Mouse (Mus musculus): ENCODE results near the gene Ythdf1. TPM values are rescaled to one million over a fixed set of nuclear protein-coding genes. Genes with fewer than 3 reads are reported as not detected.
A peak's percentile ranks its signal among the peaks of the same experiment; 100 is the strongest.

Ythdf1 gene
- 10.9 and 11.6 TPM in 2 replicates for polyA plus RNA-seq (2015; fragmentation: Nextera tagmentation; extraction: Ambion mirVana)

- H3K4me3 ChIP-seq (replicated peaks; ENCODE audit: low read length): peak within 1 kb of the TSS; percentile 100
- WGBS: under 1% methylated on average over 51 of the region's 56 CpGs
Observed at GRCm38 (mm10) chr2:180920810-180921400, at the start of gene Ythdf1. Gene Ythdf1, minus strand, starts transcription at chr2:180920949.

GRCm38 (mm10) chr2:180967010-180967763 lies 46.4 kb upstream of the Ythdf1 start, which contains the start of gene Arfgap1:
Gene Arfgap1, plus strand, starts transcription at chr2:180967225.
- peak; percentile 89 for ATAC-seq (ENCODE audit: insufficient read depth, low FRiP score)

More at GRCm38 (mm10) chr2:180920810-180921400, at the start of gene Ythdf1:
- no peaks in the 10 kb centered on the region for H3K27me3 ChIP-seq (ENCODE audit: control insufficient read depth, insufficient read depth, low read length)
- H3K9ac ChIP-seq (ENCODE audit: low read length): peak within 1 kb of the TSS; percentile 100
- peaks cover 18% of the 10 kb centered on the region for H3K4me1 ChIP-seq (ENCODE audit: control insufficient read depth, insufficient read depth, low read length)
- H3K4me2 ChIP-seq (ENCODE audit: low read depth, low read length): peak within 1 kb of the TSS; percentile 88
- peak within 1 kb of the TSS; percentile 72 for H3K27ac ChIP-seq (ENCODE audit: low read length)
- H3K36me3 ChIP-seq (ENCODE audit: control insufficient read depth, insufficient read depth, low read length): peaks cover 10% of the 10 kb centered on the region
- ATAC-seq (ENCODE audit: insufficient read depth, low FRiP score): peak; percentile 95
- H3K9me3 ChIP-seq (replicated peaks; ENCODE audit: control insufficient read depth, low read length): no peaks in the 10 kb centered on the region

GRCm38 (mm10) chr2:180966092-180966882 lies 45.5 kb upstream of the Ythdf1 start:
- Histone ChIP-seq H3K4me2 (ENCODE audit: low read depth, low read length) (peak overlapping the region; percentile 74), H3K9ac (ENCODE audit: low read length) (peak overlapping the region; percentile 95), H3K27ac (ENCODE audit: low read length) (peak overlapping the region; percentile 90), H3K27me3 (ENCODE audit: control insufficient read depth, insufficient read depth, low read length) (no peaks in the 10 kb centered on the region), H3K36me3 (ENCODE audit: control insufficient read depth, insufficient read depth, low read length) (peaks cover 4% of the 10 kb centered on the region; the same call in 1 of the 2 replicates), H3K9me3 (replicated peaks; ENCODE audit: control insufficient read depth, low read length) (no peaks in the 10 kb centered on the region), H3K4me3 (replicated peaks; ENCODE audit: low read length) (peak overlapping the region; percentile 81), H3K4me1 (ENCODE audit: control insufficient read depth, insufficient read depth, low read length) (peaks cover 35% of the 10 kb centered on the region)
- WGBS: 9% methylated on average over 14 of the region's 14 CpGs
- ATAC-seq (ENCODE audit: insufficient read depth, low FRiP score): no peak

More at GRCm38 (mm10) chr2:180967010-180967763, 46.4 kb upstream of the Ythdf1 start, which contains the start of gene Arfgap1:
- H3K4me1 ChIP-seq (ENCODE audit: control insufficient read depth, insufficient read depth, low read length): peaks cover 33% of the 10 kb centered on the region
- under 1% methylated on average over 57 of the region's 57 CpGs for WGBS
- no peaks in the 10 kb centered on the region for H3K27me3 ChIP-seq (ENCODE audit: control insufficient read depth, insufficient read depth, low read length)
- H3K4me3 ChIP-seq (replicated peaks; ENCODE audit: low read length): peak within 1 kb of the TSS; percentile 81
- peak within 1 kb of the TSS; percentile 95 for H3K9ac ChIP-seq (ENCODE audit: low read length)
- peak within 1 kb of the TSS; percentile 90 for H3K27ac ChIP-seq (ENCODE audit: low read length)
- peak within 1 kb of the TSS; percentile 74 for H3K4me2 ChIP-seq (ENCODE audit: low read depth, low read length)
- peaks cover 9% of the 10 kb centered on the region; the same call in 1 of the 2 replicates for H3K36me3 ChIP-seq (ENCODE audit: control insufficient read depth, insufficient read depth, low read length)
- no peaks in the 10 kb centered on the region for H3K9me3 ChIP-seq (replicated peaks; ENCODE audit: control insufficient read depth, low read length)

GRCm38 (mm10) chr2:180963956-180964355 lies 43.2 kb upstream of the Ythdf1 start:
- peak overlapping the region; percentile 78 for H3K27ac ChIP-seq (ENCODE audit: low read length)

GRCm38 (mm10) chr2:180962616-180963308 lies 42.0 kb upstream of the Ythdf1 start:
- no peaks in the 10 kb centered on the region for H3K9me3 ChIP-seq (replicated peaks; ENCODE audit: control insufficient read depth, low read length)
- H3K4me2 ChIP-seq (ENCODE audit: low read depth, low read length): no peak overlapping the region
- WGBS: 65% methylated on average over 2 of the region's 2 CpGs
- peaks cover 26% of the 10 kb centered on the region for H3K4me1 ChIP-seq (ENCODE audit: control insufficient read depth, insufficient read depth, low read length)
- peak; percentile 75; the same call in 1 of the 2 replicates for ATAC-seq (ENCODE audit: insufficient read depth, low FRiP score)
- no peaks in the 10 kb centered on the region for H3K36me3 ChIP-seq (ENCODE audit: control insufficient read depth, insufficient read depth, low read length)
- H3K9ac ChIP-seq (ENCODE audit: low read length): no peak overlapping the region; the same call in 1 of the 2 replicates
- H3K27ac ChIP-seq (ENCODE audit: low read length): peak overlapping the region; percentile 78
- H3K27me3 ChIP-seq (ENCODE audit: control insufficient read depth, insufficient read depth, low read length): no peaks in the 10 kb centered on the region
- no peak overlapping the region for H3K4me3 ChIP-seq (replicated peaks; ENCODE audit: low read length)

More at GRCm38 (mm10) chr2:180963956-180964355, 43.2 kb upstream of the Ythdf1 start:
- Histone ChIP-seq H3K4me3 (replicated peaks; ENCODE audit: low read length) (no peak overlapping the region), H3K4me1 (ENCODE audit: control insufficient read depth, insufficient read depth, low read length) (peaks cover 35% of the 10 kb centered on the region), H3K36me3 (ENCODE audit: control insufficient read depth, insufficient read depth, low read length) (no peaks in the 10 kb centered on the region), H3K4me2 (ENCODE audit: low read depth, low read length) (no peak overlapping the region), H3K9me3 (replicated peaks; ENCODE audit: control insufficient read depth, low read length) (no peaks in the 10 kb centered on the region), H3K9ac (ENCODE audit: low read length) (peak overlapping the region; percentile 19; the same call in 1 of the 2 replicates), H3K27me3 (ENCODE audit: control insufficient read depth, insufficient read depth, low read length) (no peaks in the 10 kb centered on the region)
- 5% methylated on average over 5 of the region's 5 CpGs for WGBS
- ATAC-seq (ENCODE audit: insufficient read depth, low FRiP score): no peak

GRCm38 (mm10) chr2:180960187-180960586 lies 39.4 kb upstream of the Ythdf1 start:
- WGBS: 39% methylated on average over 3 of the region's 3 CpGs
- Histone ChIP-seq H3K36me3 (ENCODE audit: control insufficient read depth, insufficient read depth, low read length) (no peaks in the 10 kb centered on the region), H3K27me3 (ENCODE audit: control insufficient read depth, insufficient read depth, low read length) (no peaks in the 10 kb centered on the region), H3K4me3 (replicated peaks; ENCODE audit: low read length) (no peak overlapping the region), H3K4me2 (ENCODE audit: low read depth, low read length) (no peak overlapping the region), H3K9me3 (replicated peaks; ENCODE audit: control insufficient read depth, low read length) (no peaks in the 10 kb centered on the region), H3K4me1 (ENCODE audit: control insufficient read depth, insufficient read depth, low read length) (peaks cover 19% of the 10 kb centered on the region), H3K27ac (ENCODE audit: low read length) (no peak overlapping the region), H3K9ac (ENCODE audit: low read length) (no peak overlapping the region)
- no peak for ATAC-seq (ENCODE audit: insufficient read depth, low FRiP score)

GRCm38 (mm10) chr2:180959605-180960004 lies 38.9 kb upstream of the Ythdf1 start:
- Histone ChIP-seq H3K9me3 (replicated peaks; ENCODE audit: control insufficient read depth, low read length) (no peaks in the 10 kb centered on the region), H3K27me3 (ENCODE audit: control insufficient read depth, insufficient read depth, low read length) (no peaks in the 10 kb centered on the region), H3K9ac (ENCODE audit: low read length) (no peak overlapping the region), H3K4me3 (replicated peaks; ENCODE audit: low read length) (no peak overlapping the region), H3K4me2 (ENCODE audit: low read depth, low read length) (no peak overlapping the region), H3K36me3 (ENCODE audit: control insufficient read depth, insufficient read depth, low read length) (no peaks in the 10 kb centered on the region), H3K27ac (ENCODE audit: low read length) (peak overlapping the region; percentile 33; the same call in 1 of the 2 replicates), H3K4me1 (ENCODE audit: control insufficient read depth, insufficient read depth, low read length) (peaks cover 24% of the 10 kb centered on the region)
- WGBS: 57% methylated on average over 7 of the region's 7 CpGs
- ATAC-seq (ENCODE audit: insufficient read depth, low FRiP score): no peak

Data from stomach, embryonic 16.5 days (tissue).